Mouse (Mus musculus): ENCODE measurements around the gene Gale. TPM values are rescaled to one million over a fixed set of nuclear protein-coding genes. Genes with fewer than 3 reads are reported as not detected.

The Gale gene
- polyA plus RNA-seq, 1 experiment: 9.4 TPM

- no peaks in the 10 kb centered on the region for H3K36me3 ChIP-seq (ENCODE audit: control insufficient read depth, insufficient read depth, low read length, poor library complexity, severe bottlenecking)
- H3K4me1 ChIP-seq (ENCODE audit: control insufficient read depth, insufficient read depth, low read length): no peaks in the 10 kb centered on the region
- H3K27ac ChIP-seq (ENCODE audit: insufficient read depth, low read length): no peak overlapping the region
- no peak for TF ChIP-seq POLR2A (IDR thresholded peaks at IDR 0.05; ENCODE audit: insufficient read depth, low read length)
- TF ChIP-seq CTCF (IDR thresholded peaks at IDR 0.05; ENCODE audit: low read depth, low read length): no peak
- TF ChIP-seq EP300 (IDR thresholded peaks at IDR 0.05; ENCODE audit: insufficient read depth, low read depth, low read length): no peak
- H3K27me3 ChIP-seq (ENCODE audit: control insufficient read depth, insufficient read depth, low read length, poor library complexity, severe bottlenecking): no peaks in the 10 kb centered on the region
- no peaks in the 10 kb centered on the region for H3K9me3 ChIP-seq (replicated peaks; ENCODE audit: control insufficient read depth, insufficient read depth, low read length, poor library complexity, severe bottlenecking)
- no peak overlapping the region for H3K9ac ChIP-seq (ENCODE audit: low read depth, poor library complexity, severe bottlenecking)
- H3K4me3 ChIP-seq (ENCODE audit: low read depth, low read length): no peak overlapping the region
Observed at GRCm38 (mm10) chr4:135962198-135962597, 1.3 kb upstream of the Gale start.

- Histone ChIP-seq H3K9ac (ENCODE audit: low read depth, poor library complexity, severe bottlenecking) (peak overlapping the region; percentile 81), H3K27ac (ENCODE audit: insufficient read depth, low read length) (peak overlapping the region; percentile 63), H3K36me3 (ENCODE audit: control insufficient read depth, insufficient read depth, low read length, poor library complexity, severe bottlenecking) (0 out of 2 replicates have a peak, but pooled peaks cover 6% of the 10 kb centered on the region), H3K4me3 (ENCODE audit: low read depth, low read length) (peak overlapping the region; percentile 97), H3K27me3 (ENCODE audit: control insufficient read depth, insufficient read depth, low read length, poor library complexity, severe bottlenecking) (no peaks in the 10 kb centered on the region), H3K4me1 (ENCODE audit: control insufficient read depth, insufficient read depth, low read length) (no peaks in the 10 kb centered on the region), H3K9me3 (replicated peaks; ENCODE audit: control insufficient read depth, insufficient read depth, low read length, poor library complexity, severe bottlenecking) (no peaks in the 10 kb centered on the region)
- TF ChIP-seq CTCF (IDR thresholded peaks at IDR 0.05; ENCODE audit: low read depth, low read length): no peak
- no peak for TF ChIP-seq POLR2A (IDR thresholded peaks at IDR 0.05; ENCODE audit: insufficient read depth, low read length)
- TF ChIP-seq EP300 (IDR thresholded peaks at IDR 0.05; ENCODE audit: insufficient read depth, low read depth, low read length): no peak
Observed at GRCm38 (mm10) chr4:135962946-135963345, 581 bp upstream of the Gale start.

GRCm38 (mm10) chr4:135964426-135964825, 899 bp downstream of the Gale start:
- Histone ChIP-seq H3K9ac (ENCODE audit: low read depth, poor library complexity, severe bottlenecking) (peak overlapping the region; percentile 81), H3K27me3 (ENCODE audit: control insufficient read depth, insufficient read depth, low read length, poor library complexity, severe bottlenecking) (no peaks in the 10 kb centered on the region), H3K4me1 (ENCODE audit: control insufficient read depth, insufficient read depth, low read length) (no peaks in the 10 kb centered on the region), H3K9me3 (replicated peaks; ENCODE audit: control insufficient read depth, insufficient read depth, low read length, poor library complexity, severe bottlenecking) (no peaks in the 10 kb centered on the region), H3K4me3 (ENCODE audit: low read depth, low read length) (peak overlapping the region; percentile 86), H3K36me3 (ENCODE audit: control insufficient read depth, insufficient read depth, low read length, poor library complexity, severe bottlenecking) (peaks cover 13% of the 10 kb centered on the region; the same call in 1 of the 2 replicates), H3K27ac (ENCODE audit: insufficient read depth, low read length) (no peak overlapping the region)
- TF ChIP-seq POLR2A (IDR thresholded peaks at IDR 0.05; ENCODE audit: insufficient read depth, low read length): no peak
- TF ChIP-seq EP300 (IDR thresholded peaks at IDR 0.05; ENCODE audit: insufficient read depth, low read depth, low read length): no peak
- no peak for TF ChIP-seq CTCF (IDR thresholded peaks at IDR 0.05; ENCODE audit: low read depth, low read length)

- Histone ChIP-seq H3K4me1 (ENCODE audit: control insufficient read depth, insufficient read depth, low read length) (no peaks in the 10 kb centered on the region), H3K4me3 (ENCODE audit: low read depth, low read length) (no peak overlapping the region), H3K27ac (ENCODE audit: insufficient read depth, low read length) (no peak overlapping the region), H3K27me3 (ENCODE audit: control insufficient read depth, insufficient read depth, low read length, poor library complexity, severe bottlenecking) (no peaks in the 10 kb centered on the region), H3K9me3 (replicated peaks; ENCODE audit: control insufficient read depth, insufficient read depth, low read length, poor library complexity, severe bottlenecking) (no peaks in the 10 kb centered on the region), H3K9ac (ENCODE audit: low read depth, poor library complexity, severe bottlenecking) (no peak overlapping the region), H3K36me3 (ENCODE audit: control insufficient read depth, insufficient read depth, low read length, poor library complexity, severe bottlenecking) (peaks cover 16% of the 10 kb centered on the region; the same call in 1 of the 2 replicates)
- no peak for TF ChIP-seq EP300 (IDR thresholded peaks at IDR 0.05; ENCODE audit: insufficient read depth, low read depth, low read length)
- TF ChIP-seq CTCF (IDR thresholded peaks at IDR 0.05; ENCODE audit: low read depth, low read length): no peak
- TF ChIP-seq POLR2A (IDR thresholded peaks at IDR 0.05; ENCODE audit: insufficient read depth, low read length): no peak
Observed at GRCm38 (mm10) chr4:135965113-135965512, 1.6 kb downstream of the Gale start.

GRCm38 (mm10) chr4:135966283-135966682, 2.8 kb downstream of the Gale start:
- H3K36me3 ChIP-seq (ENCODE audit: control insufficient read depth, insufficient read depth, low read length, poor library complexity, severe bottlenecking): peaks cover 20% of the 10 kb centered on the region; the same call in 1 of the 2 replicates
- no peaks in the 10 kb centered on the region for H3K27me3 ChIP-seq (ENCODE audit: control insufficient read depth, insufficient read depth, low read length, poor library complexity, severe bottlenecking)
- no peak overlapping the region for H3K9ac ChIP-seq (ENCODE audit: low read depth, poor library complexity, severe bottlenecking)
- H3K4me3 ChIP-seq (ENCODE audit: low read depth, low read length): no peak overlapping the region
- H3K27ac ChIP-seq (ENCODE audit: insufficient read depth, low read length): no peak overlapping the region
- H3K4me1 ChIP-seq (ENCODE audit: control insufficient read depth, insufficient read depth, low read length): peaks cover 1% of the 10 kb centered on the region
- TF ChIP-seq EP300 (IDR thresholded peaks at IDR 0.05; ENCODE audit: insufficient read depth, low read depth, low read length) (no peak), CTCF (IDR thresholded peaks at IDR 0.05; ENCODE audit: low read depth, low read length) (no peak), POLR2A (IDR thresholded peaks at IDR 0.05; ENCODE audit: insufficient read depth, low read length) (no peak)
- H3K9me3 ChIP-seq (replicated peaks; ENCODE audit: control insufficient read depth, insufficient read depth, low read length, poor library complexity, severe bottlenecking): no peaks in the 10 kb centered on the region

GRCm38 (mm10) chr4:135967086-135967760, 3.7 kb downstream of the Gale start:
- no peak overlapping the region for H3K27ac ChIP-seq (ENCODE audit: insufficient read depth, low read length)
- peaks cover 20% of the 10 kb centered on the region; the same call in 1 of the 2 replicates for H3K36me3 ChIP-seq (ENCODE audit: control insufficient read depth, insufficient read depth, low read length, poor library complexity, severe bottlenecking)
- H3K4me1 ChIP-seq (ENCODE audit: control insufficient read depth, insufficient read depth, low read length): peaks cover 3% of the 10 kb centered on the region
- no peak overlapping the region for H3K4me3 ChIP-seq (ENCODE audit: low read depth, low read length)
- H3K9me3 ChIP-seq (replicated peaks; ENCODE audit: control insufficient read depth, insufficient read depth, low read length, poor library complexity, severe bottlenecking): no peaks in the 10 kb centered on the region
- no peaks in the 10 kb centered on the region for H3K27me3 ChIP-seq (ENCODE audit: control insufficient read depth, insufficient read depth, low read length, poor library complexity, severe bottlenecking)
- TF ChIP-seq POLR2A (IDR thresholded peaks at IDR 0.05; ENCODE audit: insufficient read depth, low read length) (no peak), EP300 (IDR thresholded peaks at IDR 0.05; ENCODE audit: insufficient read depth, low read depth, low read length) (no peak), CTCF (IDR thresholded peaks at IDR 0.05; ENCODE audit: low read depth, low read length) (no peak)
- no peak overlapping the region for H3K9ac ChIP-seq (ENCODE audit: low read depth, poor library complexity, severe bottlenecking)

All from ES-Bruce4 (cell line).